Mouse (Mus musculus) intestine, postnatal 0 days (tissue): ENCODE results near the gene Rsph1. TPM values are rescaled to one million over a fixed set of nuclear protein-coding genes. Genes with fewer than 3 reads are reported as not detected.

Source experiments
- ATAC-seq: fragments of 200-750 bp; cut with Nextera tagmentation; 2 replicates; pipeline ENCODE4 v1.8.0; 2017; ENCODE audit warnings: mild to moderate bottlenecking, moderate TSS enrichment, moderate library complexity
- H3K27ac ChIP-seq: fragments of 300-500 bp; sonication (generic); 2 replicates; pipeline ENCODE4 v1.5.1; 2014; ENCODE audit warnings: mild to moderate bottlenecking, low read depth, low read length, moderate library complexity
- H3K27me3 ChIP-seq: fragments of 300-500 bp; sonication (generic); replicated peaks from 2 replicates; pipeline ENCODE4 v1.6.1; 2014; ENCODE audit warnings: low read length, mixed read lengths; ENCODE audit not compliant: control insufficient read depth, insufficient read depth
- H3K36me3 ChIP-seq: fragments of 300-500 bp; sonication (generic); 2 replicates; pipeline ENCODE4 v1.6.1; 2014; ENCODE audit warnings: mild to moderate bottlenecking, moderate library complexity; ENCODE audit not compliant: control insufficient read depth, insufficient read depth
- H3K4me1 ChIP-seq: fragments of 300-500 bp; sonication (generic); replicated peaks from 2 replicates; pipeline ENCODE4 v1.6.1; 2014; ENCODE audit warnings: antibody characterized with exemption, low read length, mixed read lengths; ENCODE audit not compliant: control insufficient read depth, insufficient read depth
- H3K4me2 ChIP-seq: fragments of 300-500 bp; sonication (generic); replicated peaks from 2 replicates; pipeline ENCODE4 v1.6.1; 2014; ENCODE audit warnings: low read depth, mild to moderate bottlenecking, moderate library complexity
- H3K4me3 ChIP-seq: fragments of 300-500 bp; sonication (generic); 2 replicates; pipeline ENCODE4 v1.5.1; 2014; ENCODE audit warnings: low read depth, low read length
- H3K9ac ChIP-seq: fragments of 300-500 bp; sonication (generic); 2 replicates; pipeline ENCODE4 v1.6.1; 2014; ENCODE audit warnings: mild to moderate bottlenecking, low read depth, low read length
- H3K9me3 ChIP-seq: fragments of 300-500 bp; sonication (generic); 2 replicates; pipeline ENCODE4 v1.6.1; 2016; ENCODE audit warnings: mixed run types; ENCODE audit not compliant: control insufficient read depth
- CTCF ChIP-seq: sonication (generic); IDR thresholded peaks from 2 replicates; pipeline ENCODE4 v1.5.1; 2016; ENCODE audit warnings: low read depth, mild to moderate bottlenecking, control low read depth, antibody characterized with exemption, moderate library complexity
- WGBS: fragments of 180-500 bp; shearing (Covaris S2); extraction: QIAGEN DNeasy Blood & Tissue Kit; methylation state at CpG from one replicate; pipeline ENCODE4 v1.1.7; 2014; 5-methylcytosine and 5-hydroxymethylcytosine counted together
- polyA plus RNA-seq: library from polyadenylated mRNA; unstranded; fragments of >200 nt; fragmentation: Nextera tagmentation; extraction: Ambion mirVana; gene quantifications from 2 replicates; pipeline ENCODE4 v1.2.1, GENCODE M21; 2015

Rsph1 gene
- polyA plus RNA-seq, 1 experiment from 2014 or later = 0.66 TPM

DNA sequence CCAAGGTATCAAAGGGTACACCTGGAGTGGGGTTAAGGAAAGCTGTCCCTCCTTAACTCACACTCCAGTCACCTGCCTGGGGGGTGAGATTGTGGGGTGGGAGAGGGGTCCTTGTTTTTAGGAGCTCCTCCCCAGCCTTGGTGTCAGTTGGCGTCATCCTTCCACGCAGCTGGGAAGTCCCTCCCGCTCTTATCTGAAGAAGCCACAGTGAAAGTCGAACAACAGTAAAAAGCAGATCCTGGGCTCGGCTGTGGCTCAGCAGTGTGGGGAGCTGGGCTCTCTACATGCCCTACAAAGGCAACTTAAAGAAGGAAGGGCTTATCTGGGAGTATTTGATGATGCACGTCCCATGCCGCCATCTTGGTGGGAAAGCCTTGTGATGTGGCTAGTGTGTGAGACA lies 66.9 kb downstream of the Rsph1 start:
- Histone ChIP-seq H3K27ac (no peak overlapping the region), H3K27me3 (no peaks in the 10 kb centered on the region), H3K4me1 (no peaks in the 10 kb centered on the region), H3K36me3 (no peaks in the 10 kb centered on the region), H3K9me3 (no peaks in the 10 kb centered on the region), H3K4me3 (no peak overlapping the region), H3K4me2 (no peak overlapping the region), H3K9ac (no peak overlapping the region)
- no peak for TF ChIP-seq CTCF
- 76% methylated on average over 7 of the region's 7 CpGs for WGBS
- no peak for ATAC-seq

DNA sequence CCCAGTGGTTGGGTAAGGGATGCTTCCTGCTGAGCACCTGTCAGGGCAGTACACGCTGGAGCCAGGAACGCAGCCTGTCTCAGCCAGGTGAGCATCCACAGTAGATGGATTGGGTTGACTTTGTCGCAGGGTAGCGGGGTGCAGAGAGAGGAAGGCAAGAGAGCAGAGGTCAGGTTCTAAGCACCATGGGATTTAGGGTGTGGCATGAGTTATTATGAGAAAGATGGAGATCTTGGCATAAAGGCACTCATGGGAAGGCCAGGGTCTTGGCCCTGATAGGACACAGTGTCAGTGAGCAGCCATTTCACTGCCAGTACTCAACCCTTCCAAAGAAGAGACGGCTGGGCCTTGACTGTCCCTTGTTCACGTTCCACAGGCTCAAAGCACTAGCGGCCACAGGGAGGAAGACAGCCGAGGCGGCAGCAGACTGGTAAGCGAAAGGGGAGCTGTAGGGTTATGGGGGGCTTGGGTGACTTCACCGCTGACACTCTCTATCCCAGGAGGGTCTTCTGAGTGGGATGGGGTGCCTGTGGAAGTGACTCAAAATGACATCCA lies 67.7 kb downstream of the Rsph1 start:
- Histone ChIP-seq H3K9ac (no peak overlapping the region), H3K4me2 (no peak overlapping the region), H3K4me1 (no peaks in the 10 kb centered on the region), H3K27me3 (no peaks in the 10 kb centered on the region), H3K36me3 (no peaks in the 10 kb centered on the region), H3K4me3 (no peak overlapping the region), H3K27ac (no peak overlapping the region), H3K9me3 (no peaks in the 10 kb centered on the region)
- no peak for TF ChIP-seq CTCF
- ATAC-seq = no peak
- 94% methylated on average over 11 of the region's 11 CpGs for WGBS

DNA sequence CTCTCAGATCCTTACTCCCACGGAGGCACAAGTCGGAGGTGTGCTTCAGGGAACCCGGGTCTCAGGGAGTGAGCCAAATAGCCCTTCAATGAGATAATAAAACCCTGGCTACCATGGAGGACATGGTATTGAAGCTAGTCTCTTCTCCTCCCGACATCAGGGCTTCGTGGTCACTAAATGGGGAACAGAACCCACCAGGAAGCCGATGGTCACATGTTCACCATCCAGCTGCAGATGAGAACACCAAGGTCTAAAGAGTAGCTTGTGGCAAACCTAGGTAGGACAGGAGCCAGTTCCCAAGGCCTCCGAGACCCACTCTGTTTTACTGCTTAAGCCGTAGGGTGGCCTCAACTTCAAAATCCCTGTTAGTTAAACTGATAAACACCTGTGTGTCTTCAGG lies 68.5 kb downstream of the Rsph1 start:
- 85% methylated on average over 8 of the region's 8 CpGs for WGBS
- H3K27ac ChIP-seq = no peak overlapping the region
- no peaks in the 10 kb centered on the region for H3K36me3 ChIP-seq
- no peaks in the 10 kb centered on the region for H3K27me3 ChIP-seq
- no peak overlapping the region for H3K4me2 ChIP-seq
- H3K4me3 ChIP-seq = no peak overlapping the region
- no peak overlapping the region for H3K9ac ChIP-seq
- H3K4me1 ChIP-seq = no peaks in the 10 kb centered on the region
- no peak for ATAC-seq
- TF ChIP-seq CTCF = no peak
- no peaks in the 10 kb centered on the region for H3K9me3 ChIP-seq

DNA sequence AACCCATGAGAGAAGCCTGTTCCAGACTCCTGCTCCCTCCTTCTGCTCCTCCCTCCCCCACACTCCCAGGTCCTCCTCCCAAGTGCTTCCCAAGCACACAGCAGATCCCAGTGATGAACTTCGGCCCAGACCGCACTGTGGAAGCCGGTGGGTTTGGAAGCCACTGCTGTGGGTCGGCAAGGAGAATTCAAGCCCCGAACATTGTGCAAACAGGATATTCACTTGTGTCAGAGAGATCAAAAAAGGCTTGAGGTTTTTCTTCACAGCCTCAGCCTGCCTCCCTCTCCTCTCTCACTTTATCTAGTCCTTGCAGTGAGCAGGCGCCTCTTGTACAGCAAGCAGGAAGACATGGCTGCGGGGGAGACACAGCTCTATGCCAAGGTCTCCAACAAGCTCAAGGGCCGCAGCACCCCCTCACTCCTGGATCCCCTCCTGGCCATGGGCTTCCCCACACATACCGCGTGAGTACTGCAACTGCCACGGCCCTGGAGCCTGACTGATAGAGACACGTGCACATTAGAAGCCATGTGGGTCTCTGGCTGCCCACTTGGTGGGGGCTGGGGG lies 69.3 kb downstream of the Rsph1 start, which contains the start of gene Ubash3a:
Gene Ubash3a, plus strand, starts transcription at position 103 of the 564 bp plus-strand sequence.
- no peak for TF ChIP-seq CTCF
- no peaks in the 10 kb centered on the region for H3K36me3 ChIP-seq

More for the DNA sequence above, 69.3 kb downstream of the Rsph1 start, which contains the start of gene Ubash3a:
- ATAC-seq = no peak
- no peaks in the 10 kb centered on the region for H3K27me3 ChIP-seq
- no peaks in the 10 kb centered on the region for H3K9me3 ChIP-seq
- no peak within 1 kb of the TSS for H3K9ac ChIP-seq
- H3K4me3 ChIP-seq = no peak within 1 kb of the TSS
- WGBS = 62% methylated on average over 12 of the region's 12 CpGs
- H3K4me1 ChIP-seq = no peaks in the 10 kb centered on the region
- H3K4me2 ChIP-seq = no peak within 1 kb of the TSS
- H3K27ac ChIP-seq = no peak within 1 kb of the TSS

Other genes starting within 250 kb of the Rsph1 start
- 3.3 and 3.4 TPM in 2 replicates for gene Abcg1, start 219.7 kb downstream of the Rsph1 start, polyA plus RNA-seq
- gene Tff3, start 147.7 kb downstream of the Rsph1 start, polyA plus RNA-seq = 2,043 and 2,206 TPM in 2 replicates
- 116 and 203 TPM in 2 replicates for gene Tff2, start 133.1 kb downstream of the Rsph1 start, polyA plus RNA-seq
- 39.4 and 174 TPM in 2 replicates for gene Tff1, start 112.1 kb downstream of the Rsph1 start, polyA plus RNA-seq
- gene Tmprss3, start 78.4 kb downstream of the Rsph1 start, polyA plus RNA-seq = 0.04 and 0.05 TPM in 2 replicates
- gene Ubash3a, start 69.5 kb downstream of the Rsph1 start, polyA plus RNA-seq = not detected in 2 replicates
- 16.5 and 17.1 TPM in 2 replicates for gene Slc37a1, start 9.4 kb upstream of the Rsph1 start, polyA plus RNA-seq
- 58.8 and 59.8 TPM in 2 replicates for gene Pde9a, start 108.8 kb upstream of the Rsph1 start, polyA plus RNA-seq
- 11.7 and 12.5 TPM in 2 replicates for gene Wdr4, start 242.6 kb upstream of the Rsph1 start, polyA plus RNA-seq
- 534 and 558 TPM in 2 replicates for gene Ndufv3, start 242.7 kb upstream of the Rsph1 start, polyA plus RNA-seq